Mouse (Mus musculus) c-Kit-negative CD71-positive TER-119-positive erythroid progenitor cells, embryonic 14.5 days (primary cell): ENCODE data around the gene Vsig10.
"Not testable (repeated sequence)": the region's sequence is repeated elsewhere in the genome, so short reads cannot be mapped to it uniquely, and the experiment has no call there.

Source experiments
- DNase-seq: peaks from one replicate; pipeline ENCODE4 v3.0.0-alpha.2; 2013; ENCODE audit warnings: low read depth, low spot score

Vsig10 gene

GRCm38 (mm10) chr5:117355648-117356303 is 36.9 kb downstream of the Vsig10 start:
- no peak for DNase-seq

- no peak for DNase-seq
These were observed 37.7 kb downstream of the Vsig10 start for GRCm38 (mm10) chr5:117356365-117357128.

GRCm38 (mm10) chr5:117357129-117357477 is 38.2 kb downstream of the Vsig10 start, which contains the start of gene Wsb2:
Gene Wsb2, plus strand, starts transcription at chr5:117357304.
- DNase-seq, result peak; percentile 21

- peak; percentile 4 for DNase-seq
These were observed 38.8 kb downstream of the Vsig10 start for GRCm38 (mm10) chr5:117357478-117358247.

- DNase-seq, result no peak
These were observed 39.4 kb downstream of the Vsig10 start for GRCm38 (mm10) chr5:117358248-117358630.

GRCm38 (mm10) chr5:117358725-117359124 is 39.8 kb downstream of the Vsig10 start:
- peak; percentile 17 for DNase-seq

- DNase-seq, result no peak
These were observed 40.8 kb downstream of the Vsig10 start for GRCm38 (mm10) chr5:117359497-117360227.

- DNase-seq, result no peak
These were observed 41.3 kb downstream of the Vsig10 start for GRCm38 (mm10) chr5:117360228-117360515.

- no peak for DNase-seq
These were observed 42.0 kb downstream of the Vsig10 start for GRCm38 (mm10) chr5:117360631-117361541.

GRCm38 (mm10) chr5:117361590-117361989 is 42.7 kb downstream of the Vsig10 start:
- DNase-seq, result no peak

GRCm38 (mm10) chr5:117363066-117363782 is 44.3 kb downstream of the Vsig10 start:
- DNase-seq, result no peak

- no peak for DNase-seq
These were observed 45.9 kb downstream of the Vsig10 start for GRCm38 (mm10) chr5:117364821-117365220.

GRCm38 (mm10) chr5:117365904-117366561 is 47.1 kb downstream of the Vsig10 start:
- no peak for DNase-seq

- no peak for DNase-seq
These were observed 48.3 kb downstream of the Vsig10 start for GRCm38 (mm10) chr5:117367206-117367605.

- no peak for DNase-seq
These were observed 51.7 kb downstream of the Vsig10 start for GRCm38 (mm10) chr5:117370592-117370991.

- DNase-seq, result no peak
These were observed 54.5 kb downstream of the Vsig10 start for GRCm38 (mm10) chr5:117373418-117373817.

GRCm38 (mm10) chr5:117374372-117375049 is 55.6 kb downstream of the Vsig10 start:
- no peak for DNase-seq

GRCm38 (mm10) chr5:117376331-117376761 is 57.5 kb downstream of the Vsig10 start:
- DNase-seq, result no peak

GRCm38 (mm10) chr5:117377731-117378130 is 58.8 kb downstream of the Vsig10 start:
- not testable (repeated sequence) for DNase-seq
